Comparison of ENCODE assay signal across 17 mouse cellular contexts in the genomic region with DNA sequence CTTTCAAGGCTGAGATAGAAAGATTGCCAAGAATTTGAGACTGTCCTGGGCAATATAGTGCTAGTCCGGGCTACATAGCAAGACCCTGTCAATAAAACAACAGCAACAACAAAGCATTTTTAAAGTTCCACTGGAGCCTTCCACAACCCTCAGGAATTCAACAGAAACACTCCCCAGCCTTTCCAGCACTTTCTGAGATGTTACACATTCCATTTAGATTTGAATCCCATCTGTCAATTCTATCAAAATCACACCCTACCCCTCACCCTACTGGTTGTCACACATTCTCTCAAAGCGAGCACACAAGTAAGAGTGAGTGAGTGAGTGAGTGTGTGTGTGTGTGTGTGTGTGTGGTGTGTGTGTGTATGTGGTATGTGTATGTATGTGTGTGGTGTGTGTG. TPM values are rescaled to one million over a fixed set of nuclear protein-coding genes. Genes with fewer than 3 reads are reported as not detected.
"Had no signal": no experiment of that assay in that cellular context is flagged by ENCODE, and none has a peak within 500 bp of the region (broad histone marks: within the 10 kb centered on the region; RNA-seq: fewer than 3 reads in every experiment).

No protein-coding gene starts in this region.

- H3K27ac ChIP-seq: kidney, embryonic 15.5 days; liver, embryonic 14.5 days; lung, embryonic 15.5 days had no signal

- H3K4me2 ChIP-seq: kidney, embryonic 15.5 days; limb, embryonic 12.5 days; limb, embryonic 15.5 days; liver, embryonic 11.5 days; lung, embryonic 15.5 days; midbrain, embryonic 11.5 days had no signal

- H3K4me3 ChIP-seq: kidney, embryonic 15.5 days; limb, embryonic 12.5 days; limb, embryonic 15.5 days; lung, embryonic 15.5 days had no signal

- DNase-seq: kidney, postnatal 25 days; layer of hippocampus, postnatal 36 days; left cerebral cortex, postnatal 4 days; liver, postnatal 0 days; lung, postnatal 14 days; lung, postnatal 4 days; midbrain, embryonic 14.5 days; thymus, adult 18-20 months; thymus, postnatal 36 days had no signal

- H3K9ac ChIP-seq: kidney, embryonic 15.5 days; limb, embryonic 12.5 days; limb, embryonic 15.5 days; liver, embryonic 14.5 days; liver, postnatal 0 days; lung, embryonic 15.5 days had no signal

- ATAC-seq: liver, postnatal 0 days had no signal

- H3K36me3 ChIP-seq: kidney, embryonic 15.5 days; limb, embryonic 12.5 days; limb, embryonic 15.5 days; lung, embryonic 15.5 days had no signal

- H3K27me3 ChIP-seq: kidney, embryonic 15.5 days; limb, embryonic 15.5 days; lung, embryonic 15.5 days had no signal

- H3K9me3 ChIP-seq: kidney, embryonic 15.5 days; limb, embryonic 12.5 days; limb, embryonic 15.5 days; lung, embryonic 15.5 days had no signal

RNA-seq across cellular contexts. Expression of gene Agrp, which starts 44.8 kb away (rescaled TPM):
- polyA plus RNA-seq: liver, embryonic 11.5 days; liver, postnatal 0 days; testis, adult 2 months had no signal
